Mouse (Mus musculus): ENCODE measurements around the gene Yipf2. TPM values are rescaled to one million over a fixed set of nuclear protein-coding genes. Genes with fewer than 3 reads are reported as not detected.
"Not testable (repeated sequence)": the region's sequence is repeated elsewhere in the genome, so short reads cannot be mapped to it uniquely, and the experiment has no call there.

Yipf2 gene
- polyA plus RNA-seq, 1 experiment from 2014 or later, result 16.0 TPM

- H3K4me1 ChIP-seq (replicated peaks; ENCODE audit: control insufficient read depth, insufficient read depth, low read length), result no peaks in the 10 kb centered on the region
- no peaks in the 10 kb centered on the region for H3K36me3 ChIP-seq (ENCODE audit: control insufficient read depth, insufficient read depth, low read length)
- DNase-seq (ENCODE audit: low spot score) (no peak), ATAC-seq (replicated peaks; ENCODE audit: low FRiP score) (no peak)
- no peaks in the 10 kb centered on the region for H3K9me3 ChIP-seq (ENCODE audit: control insufficient read depth, low read length)
- H3K4me2 ChIP-seq (ENCODE audit: low read depth, low read length, severe bottlenecking), result no peak overlapping the region
- 82% methylated on average over 5 of the region's 5 CpGs for WGBS
- H3K27me3 ChIP-seq (ENCODE audit: control insufficient read depth, insufficient read depth, low read length), result no peaks in the 10 kb centered on the region
- H3K4me3 ChIP-seq (ENCODE audit: low read depth, low read length), result no peak overlapping the region
- H3K27ac ChIP-seq (ENCODE audit: low read depth, low read length), result no peak overlapping the region
- H3K9ac ChIP-seq (ENCODE audit: low read length), result no peak overlapping the region
Measured at GRCm38 (mm10) chr9:21605865-21606264, 13.2 kb upstream of the Yipf2 start.

GRCm38 (mm10) chr9:21604119-21604518, 11.5 kb upstream of the Yipf2 start:
- no peaks in the 10 kb centered on the region for H3K27me3 ChIP-seq (ENCODE audit: control insufficient read depth, insufficient read depth, low read length)
- WGBS, result 79% methylated on average over 5 of the region's 5 CpGs
- no peak for ATAC-seq (replicated peaks; ENCODE audit: low FRiP score)
- no peaks in the 10 kb centered on the region for H3K36me3 ChIP-seq (ENCODE audit: control insufficient read depth, insufficient read depth, low read length)
- H3K9me3 ChIP-seq (ENCODE audit: control insufficient read depth, low read length), result no peaks in the 10 kb centered on the region
- no peak overlapping the region for H3K9ac ChIP-seq (ENCODE audit: low read length)
- DNase-seq (ENCODE audit: low spot score), result no peak
- no peak overlapping the region for H3K4me2 ChIP-seq (ENCODE audit: low read depth, low read length, severe bottlenecking)
- no peaks in the 10 kb centered on the region for H3K4me1 ChIP-seq (replicated peaks; ENCODE audit: control insufficient read depth, insufficient read depth, low read length)
- no peak overlapping the region for H3K27ac ChIP-seq (ENCODE audit: low read depth, low read length)
- H3K4me3 ChIP-seq (ENCODE audit: low read depth, low read length), result no peak overlapping the region

- WGBS, result 47% methylated on average over 10 of the region's 10 CpGs
Measured at GRCm38 (mm10) chr9:21601722-21602399, 9.2 kb upstream of the Yipf2 start.

GRCm38 (mm10) chr9:21601073-21601472, 8.4 kb upstream of the Yipf2 start:
- H3K9ac ChIP-seq (ENCODE audit: low read length), result no peak overlapping the region
- DNase-seq (ENCODE audit: low spot score), result no peak
- ATAC-seq (replicated peaks; ENCODE audit: low FRiP score), result no peak
- no peak overlapping the region for H3K27ac ChIP-seq (ENCODE audit: low read depth, low read length)
- H3K4me1 ChIP-seq (replicated peaks; ENCODE audit: control insufficient read depth, insufficient read depth, low read length), result no peaks in the 10 kb centered on the region
- H3K4me3 ChIP-seq (ENCODE audit: low read depth, low read length), result no peak overlapping the region
- WGBS, result 89% methylated on average over 2 of the region's 2 CpGs
- H3K9me3 ChIP-seq (ENCODE audit: control insufficient read depth, low read length), result no peaks in the 10 kb centered on the region
- H3K36me3 ChIP-seq (ENCODE audit: control insufficient read depth, insufficient read depth, low read length), result no peaks in the 10 kb centered on the region
- H3K4me2 ChIP-seq (ENCODE audit: low read depth, low read length, severe bottlenecking), result no peak overlapping the region
- no peaks in the 10 kb centered on the region for H3K27me3 ChIP-seq (ENCODE audit: control insufficient read depth, insufficient read depth, low read length)

More at GRCm38 (mm10) chr9:21601722-21602399, 9.2 kb upstream of the Yipf2 start:
- Histone ChIP-seq H3K4me3 (ENCODE audit: low read depth, low read length) (no peak overlapping the region), H3K4me1 (replicated peaks; ENCODE audit: control insufficient read depth, insufficient read depth, low read length) (no peaks in the 10 kb centered on the region), H3K27me3 (ENCODE audit: control insufficient read depth, insufficient read depth, low read length) (no peaks in the 10 kb centered on the region), H3K36me3 (ENCODE audit: control insufficient read depth, insufficient read depth, low read length) (no peaks in the 10 kb centered on the region), H3K9ac (ENCODE audit: low read length) (no peak overlapping the region), H3K4me2 (ENCODE audit: low read depth, low read length, severe bottlenecking) (no peak overlapping the region), H3K9me3 (ENCODE audit: control insufficient read depth, low read length) (no peaks in the 10 kb centered on the region), H3K27ac (ENCODE audit: low read depth, low read length) (no peak overlapping the region)
- DNase-seq (ENCODE audit: low spot score) (peak; percentile 79), ATAC-seq (replicated peaks; ENCODE audit: low FRiP score) (no peak)

- H3K9me3 ChIP-seq (ENCODE audit: control insufficient read depth, low read length), result no peaks in the 10 kb centered on the region
- no peak overlapping the region for H3K9ac ChIP-seq (ENCODE audit: low read length)
- no peaks in the 10 kb centered on the region; the same call in 1 of the 2 replicates for H3K36me3 ChIP-seq (ENCODE audit: control insufficient read depth, insufficient read depth, low read length)
- ATAC-seq (replicated peaks; ENCODE audit: low FRiP score) (no peak), DNase-seq (ENCODE audit: low spot score) (no peak)
- H3K4me3 ChIP-seq (ENCODE audit: low read depth, low read length), result no peak overlapping the region
- no peak overlapping the region for H3K4me2 ChIP-seq (ENCODE audit: low read depth, low read length, severe bottlenecking)
- H3K27me3 ChIP-seq (ENCODE audit: control insufficient read depth, insufficient read depth, low read length), result no peaks in the 10 kb centered on the region
- H3K27ac ChIP-seq (ENCODE audit: low read depth, low read length), result no peak overlapping the region
- H3K4me1 ChIP-seq (replicated peaks; ENCODE audit: control insufficient read depth, insufficient read depth, low read length), result no peaks in the 10 kb centered on the region
- 80% methylated on average over 3 of the region's 3 CpGs for WGBS
Measured at GRCm38 (mm10) chr9:21600186-21600585, 7.6 kb upstream of the Yipf2 start.

- no peak overlapping the region for H3K9ac ChIP-seq (ENCODE audit: low read length)
- no peaks in the 10 kb centered on the region for H3K9me3 ChIP-seq (ENCODE audit: control insufficient read depth, low read length)
- DNase-seq (ENCODE audit: low spot score) (no peak), ATAC-seq (replicated peaks; ENCODE audit: low FRiP score) (no peak)
- no peak overlapping the region for H3K4me3 ChIP-seq (ENCODE audit: low read depth, low read length)
- H3K27ac ChIP-seq (ENCODE audit: low read depth, low read length), result no peak overlapping the region
- H3K4me2 ChIP-seq (ENCODE audit: low read depth, low read length, severe bottlenecking), result no peak overlapping the region
- H3K27me3 ChIP-seq (ENCODE audit: control insufficient read depth, insufficient read depth, low read length), result no peaks in the 10 kb centered on the region
- WGBS, result 29% methylated on average over 2 of the region's 2 CpGs
- 0 out of 2 replicates have a peak, but pooled peaks cover 4% of the 10 kb centered on the region for H3K4me1 ChIP-seq (replicated peaks; ENCODE audit: control insufficient read depth, insufficient read depth, low read length)
- H3K36me3 ChIP-seq (ENCODE audit: control insufficient read depth, insufficient read depth, low read length), result no peaks in the 10 kb centered on the region; the same call in 1 of the 2 replicates
Measured at GRCm38 (mm10) chr9:21598198-21598597, 5.6 kb upstream of the Yipf2 start.

GRCm38 (mm10) chr9:21594838-21595237, 2.2 kb upstream of the Yipf2 start:
- H3K4me1 ChIP-seq (replicated peaks; ENCODE audit: control insufficient read depth, insufficient read depth, low read length), result peaks cover 10% of the 10 kb centered on the region; the same call in 1 of the 2 replicates
- no peaks in the 10 kb centered on the region for H3K27me3 ChIP-seq (ENCODE audit: control insufficient read depth, insufficient read depth, low read length)
- no peak overlapping the region for H3K4me2 ChIP-seq (ENCODE audit: low read depth, low read length, severe bottlenecking)
- no peak overlapping the region for H3K9ac ChIP-seq (ENCODE audit: low read length)
- H3K9me3 ChIP-seq (ENCODE audit: control insufficient read depth, low read length), result no peaks in the 10 kb centered on the region
- ATAC-seq (replicated peaks; ENCODE audit: low FRiP score) (no peak), DNase-seq (ENCODE audit: low spot score) (no peak)
- WGBS, result 91% methylated on average over 2 of the region's 2 CpGs
- no peak overlapping the region for H3K4me3 ChIP-seq (ENCODE audit: low read depth, low read length)
- H3K36me3 ChIP-seq (ENCODE audit: control insufficient read depth, insufficient read depth, low read length), result no peaks in the 10 kb centered on the region; the same call in 1 of the 2 replicates
- H3K27ac ChIP-seq (ENCODE audit: low read depth, low read length), result no peak overlapping the region

- not testable (repeated sequence) for ATAC-seq (replicated peaks; ENCODE audit: low FRiP score); H3K9ac ChIP-seq (ENCODE audit: low read length); H3K9me3 ChIP-seq (ENCODE audit: control insufficient read depth, low read length); H3K4me1 ChIP-seq (replicated peaks; ENCODE audit: control insufficient read depth, insufficient read depth, low read length); DNase-seq (ENCODE audit: low spot score); H3K27me3 ChIP-seq (ENCODE audit: control insufficient read depth, insufficient read depth, low read length); H3K4me3 ChIP-seq (ENCODE audit: low read depth, low read length); H3K36me3 ChIP-seq (ENCODE audit: control insufficient read depth, insufficient read depth, low read length); H3K27ac ChIP-seq (ENCODE audit: low read depth, low read length)
- peak overlapping the region; percentile 90; the same call in 1 of the 2 replicates for H3K4me2 ChIP-seq (ENCODE audit: low read depth, low read length, severe bottlenecking)
- WGBS, result 93% methylated on average over 8 of the region's 8 CpGs
Measured at GRCm38 (mm10) chr9:21594350-21594749, 1.7 kb upstream of the Yipf2 start.

Data from forebrain, embryonic 11.5 days (tissue).